Mouse (Mus musculus): ENCODE measurements around the gene Gper1.

GRCm38 (mm10) chr5:139427989-139428388 is 5.0 kb downstream of the Gper1 start:
- no peak for TF ChIP-seq POLR2A (IDR thresholded peaks at IDR 0.05; ENCODE audit: low read depth, low read length)
- no peak for TF ChIP-seq CTCF (IDR thresholded peaks at IDR 0.05; ENCODE audit: extremely low read depth, insufficient read depth, insufficient read length, insufficient replicate concordance)
